Comparison of ENCODE assay signal across 8 mouse cellular contexts in the genomic region with DNA sequence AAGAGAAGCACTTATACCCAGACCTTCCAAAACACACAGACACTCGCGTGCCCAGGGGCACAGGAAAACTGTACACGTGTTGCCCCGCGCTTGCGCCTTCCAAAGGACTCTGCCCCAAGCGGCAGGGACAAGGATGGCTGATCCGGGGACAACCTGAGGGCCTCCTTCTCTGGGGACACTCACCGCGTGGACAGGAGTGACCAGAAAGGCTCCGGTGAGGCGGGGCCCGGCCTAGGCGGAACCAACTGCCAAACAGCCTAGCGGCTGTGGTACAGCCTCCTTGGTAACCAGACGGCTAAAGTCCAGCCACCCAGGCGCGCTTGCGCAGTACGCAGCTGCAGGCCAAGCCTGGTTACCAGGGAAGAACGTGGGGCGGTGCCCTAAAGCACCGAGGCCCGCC. TPM values are rescaled to one million over a fixed set of nuclear protein-coding genes. Genes with fewer than 3 reads are reported as not detected.
A peak's percentile ranks its signal among the peaks of the same experiment; 100 is the strongest.
DNase-seq lines count a peak whose midpoint lies in the region; ATAC-seq lines count a peak whose summit lies in the region.

TSS of gene Abhd14b (plus strand) at position 112 of the 400 bp plus-strand sequence.
TSS of gene Abhd14a (minus strand) at position 331 of the 400 bp plus-strand sequence.

- H3K27me3 ChIP-seq in hindbrain, embryonic 13.5 days = 0 out of 2 replicates have a peak, but pooled peaks cover 3% of the 10 kb centered on the region

- no peaks in the 10 kb centered on the region for H3K9me3 ChIP-seq in hindbrain, embryonic 13.5 days

- peak; percentile 79 for ATAC-seq in hindbrain, embryonic 13.5 days (ENCODE audit: low FRiP score)

- peak within 1 kb of the TSS; percentile 52 for H3K4me3 ChIP-seq in hindbrain, embryonic 13.5 days

- peak within 1 kb of the TSS; percentile 73 for H3K4me2 ChIP-seq in hindbrain, embryonic 13.5 days

- no peaks in the 10 kb centered on the region for H3K36me3 ChIP-seq in hindbrain, embryonic 13.5 days

- peak; percentile 96 for DNase-seq in Muller cell, postnatal 12 days (ENCODE audit: inconsistent ontology term)
- peak; percentile 98 for DNase-seq in cerebellum, adult 9-11 months
- peak; percentile 78 to 81 for DNase-seq in frontal cortex, postnatal 14 days (ENCODE audit: low spot score in 2 of 2)
- peak; percentile 83 to 87 for DNase-seq in layer of hippocampus, postnatal 25 days (ENCODE audit: extremely low spot score in 1 of 2, low spot score in 1 of 2)
- DNase-seq in lung, postnatal 25 days (ENCODE audit: low spot score) = peak; percentile 96
- peak; percentile 94 for DNase-seq in retina, embryonic 14.5 days (ENCODE audit: low spot score)
- peak; percentile 82 for DNase-seq in thymus, postnatal 4 days

- H3K9ac ChIP-seq in hindbrain, embryonic 13.5 days = peak within 1 kb of the TSS; percentile 75

- under 1% methylated on average over 24 of the region's 24 CpGs for WGBS in hindbrain, embryonic 13.5 days

- H3K27ac ChIP-seq in hindbrain, embryonic 13.5 days = peak within 1 kb of the TSS; percentile 78

- peaks cover 58% of the 10 kb centered on the region for H3K4me1 ChIP-seq in hindbrain, embryonic 13.5 days (replicated peaks)

RNA-seq across cellular contexts. Expression of gene Abhd14b, which starts in this region (rescaled TPM):
- polyA plus RNA-seq in hindbrain, embryonic 13.5 days (2015; fragmentation: Nextera tagmentation; extraction: Ambion mirVana) = 6.9 and 7.3 TPM in 2 replicates
- total RNA-seq in layer of hippocampus, postnatal 25 days (2021) = 10 to 100 TPM in 1 of 2 experiments, 1 to 10 TPM in 1; 9.9 to 12.6 TPM

RNA-seq across cellular contexts. Expression of gene Abhd14a, which starts in this region (rescaled TPM):
- polyA plus RNA-seq in hindbrain, embryonic 13.5 days (2015; fragmentation: Nextera tagmentation; extraction: Ambion mirVana) = 51.7 and 52.7 TPM in 2 replicates
- 10 to 100 TPM; 38.2 to 41.5 TPM for total RNA-seq in layer of hippocampus, postnatal 25 days (2021)

Comparison
In these comparisons a context has a peak if more than half of its experiments do, and no peak if none do; other contexts are left out.
1. Peak in every context shown above with its lines: DNase-seq, ATAC-seq, H3K4me3 ChIP-seq and H3K27ac ChIP-seq.